Mouse (Mus musculus) v-Abl transformed pro-B cells (cell line): ENCODE data around the gene Proca1.

ENCODE experiments used
- in situ Hi-C, 2 experiments: fragments of 400-800 bp; cut with MboI; formaldehyde crosslinking; loops; one replicate each; pipeline ENCODE4 v1.15.1; 2025; ENCODE audit not compliant: unreplicated experiment in 2 of 2

Gene Proca1

GRCm38 (mm10) chr11:78193113-78193512 lies at the start of gene Proca1:
Proca1 (plus strand) TSS chr11:78193392.
- in situ Hi-C loops: no loop called here

DNA sequence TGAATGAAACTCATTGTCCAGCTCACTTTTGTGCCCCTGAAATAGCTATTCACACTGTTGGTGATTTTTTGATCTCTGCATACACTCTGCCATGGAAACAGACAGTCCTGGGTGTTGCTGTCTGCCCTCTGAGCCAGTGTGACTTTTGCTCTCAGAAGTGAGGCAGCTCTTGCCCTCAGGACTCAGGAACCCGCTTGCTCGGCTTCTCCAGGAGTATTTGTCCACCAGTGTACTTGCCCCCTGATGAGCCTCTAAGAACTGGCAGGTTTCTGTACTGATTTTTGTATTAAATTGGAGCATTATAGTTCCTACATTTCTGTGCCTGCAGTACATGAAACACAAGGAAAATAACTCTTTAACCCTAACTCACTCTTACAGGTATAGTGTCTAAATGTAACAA lies 49.7 kb upstream of the Proca1 start:
- in situ Hi-C loops: no loop called here

DNA sequence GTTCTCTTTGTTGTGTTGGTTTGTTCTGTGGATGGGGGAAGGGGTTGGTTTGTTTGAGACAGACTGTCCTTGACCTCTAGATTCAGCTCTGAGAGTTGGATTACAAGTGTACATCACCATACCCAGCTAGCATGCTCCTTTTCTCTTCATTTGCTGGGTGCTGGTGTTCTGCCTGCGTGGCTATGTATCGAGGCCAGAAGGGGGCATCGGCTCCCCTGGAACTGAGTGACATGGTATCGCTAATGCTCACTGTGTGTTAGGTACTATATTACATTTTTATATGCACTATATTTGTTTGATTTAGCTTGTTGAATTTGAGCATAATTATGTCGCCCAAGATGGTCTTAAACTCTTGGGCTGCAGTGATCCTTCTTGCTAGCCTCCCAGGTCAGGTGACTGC lies 47.0 kb upstream of the Proca1 start:
- in situ Hi-C loops: loop anchor here in 1 of 2 experiments (5.0 kb wide), 1 partner anchor 84 kb away; no protein-coding TSS in a partner anchor

- in situ Hi-C loops: loop anchor here in 1 of 2 experiments (5.0 kb wide), 1 partner anchor 85 kb away; no protein-coding TSS in a partner anchor
Measured at GRCm38 (mm10) chr11:78146707-78147543, 46.3 kb upstream of the Proca1 start.

DNA sequence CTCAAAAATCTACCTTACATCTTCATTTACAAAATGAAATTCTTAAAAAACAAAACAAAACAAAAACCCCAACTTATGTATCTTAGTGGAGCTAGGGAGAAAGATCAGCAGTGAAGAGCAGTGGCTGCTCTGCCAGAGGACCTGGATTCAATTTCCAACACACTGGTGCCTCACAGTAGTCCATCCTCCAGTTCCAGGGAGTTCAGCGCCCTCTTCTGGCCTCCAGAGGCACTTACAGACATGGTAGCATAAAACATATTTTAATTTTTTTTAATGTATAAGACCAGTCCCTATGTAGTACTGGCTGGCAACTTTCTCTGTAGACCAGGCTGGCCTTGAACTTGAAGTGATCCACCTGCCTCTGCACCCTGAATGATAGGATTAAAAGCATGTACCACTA lies 42.0 kb upstream of the Proca1 start:
- in situ Hi-C loops: loop anchor here in 1 of 2 experiments (5.0 kb wide), 1 partner anchor 94 kb away; no protein-coding TSS in a partner anchor

DNA sequence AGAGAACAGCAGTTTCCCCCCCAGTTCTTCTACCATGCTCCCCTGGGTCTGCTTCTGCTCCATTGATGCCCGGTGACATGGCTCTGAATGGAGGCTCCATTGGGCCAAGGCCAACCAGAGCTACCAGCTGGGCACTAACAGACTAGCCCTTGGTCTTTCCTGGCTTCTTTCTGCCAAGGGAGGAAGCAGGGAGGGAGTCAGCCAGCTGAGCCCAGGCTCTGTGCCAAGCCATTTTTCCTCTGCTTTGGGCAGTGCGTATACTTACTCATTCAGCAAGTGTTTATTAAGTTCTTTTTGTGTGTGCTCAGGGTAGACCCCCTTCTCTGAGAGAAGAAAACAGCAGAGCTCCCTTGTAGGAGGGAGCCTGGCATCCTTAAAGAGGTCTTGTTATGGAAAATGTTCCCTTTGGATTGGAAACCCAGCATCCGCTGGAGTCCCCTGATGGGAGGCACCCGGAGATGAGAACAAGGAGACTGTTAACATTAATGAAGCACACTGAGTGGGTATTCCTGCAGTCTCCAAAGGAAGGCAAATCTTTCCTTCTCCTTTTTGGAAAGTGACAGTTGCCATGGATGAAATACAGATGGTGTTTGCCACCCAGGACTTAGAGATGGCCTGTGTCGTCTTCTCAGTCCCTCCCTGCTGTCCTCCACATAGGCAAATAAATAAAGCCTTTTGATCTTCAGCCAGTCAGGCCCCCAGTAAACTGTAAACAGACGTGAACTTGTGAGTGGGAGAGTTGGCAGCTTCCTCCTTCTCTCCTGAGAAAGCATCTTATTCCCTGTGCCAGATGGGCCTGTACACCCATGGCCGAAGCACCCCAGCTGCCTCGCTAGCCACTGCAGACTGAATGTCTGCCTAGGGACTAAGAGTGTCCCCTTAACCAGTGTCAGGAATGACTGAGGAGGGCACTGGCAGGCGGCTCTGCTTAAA lies 40.6 kb upstream of the Proca1 start:
- in situ Hi-C loops: loop anchor here in 1 of 2 experiments (5.0 kb wide), 1 partner anchor 95 kb away; no protein-coding TSS in a partner anchor

GRCm38 (mm10) chr11:78153778-78154177 lies 39.4 kb upstream of the Proca1 start:
- in situ Hi-C loops: loop anchor here in 1 of 2 experiments (5.0 kb wide), 1 partner anchor 96 kb away; no protein-coding TSS in a partner anchor

DNA sequence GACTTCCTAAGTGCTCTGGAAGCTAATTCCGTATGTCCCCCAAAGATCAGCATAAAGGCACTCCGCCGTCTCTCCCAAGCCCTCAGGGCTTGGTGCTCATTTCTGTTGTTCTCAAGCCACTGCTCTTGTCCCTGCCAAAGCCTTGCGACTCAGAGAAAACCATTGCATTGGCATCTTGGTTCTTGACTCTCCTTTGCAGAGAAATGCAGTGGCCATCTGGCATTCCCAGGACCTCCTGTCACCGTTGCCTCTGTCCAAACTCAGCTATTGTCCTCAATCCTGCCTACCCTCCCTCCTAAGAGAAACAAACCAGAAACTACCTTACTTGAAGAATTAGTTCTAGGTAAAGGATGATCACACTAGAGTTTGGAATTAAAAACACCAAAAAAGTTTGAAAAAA lies 37.5 kb upstream of the Proca1 start:
- in situ Hi-C loops: no loop called here

DNA sequence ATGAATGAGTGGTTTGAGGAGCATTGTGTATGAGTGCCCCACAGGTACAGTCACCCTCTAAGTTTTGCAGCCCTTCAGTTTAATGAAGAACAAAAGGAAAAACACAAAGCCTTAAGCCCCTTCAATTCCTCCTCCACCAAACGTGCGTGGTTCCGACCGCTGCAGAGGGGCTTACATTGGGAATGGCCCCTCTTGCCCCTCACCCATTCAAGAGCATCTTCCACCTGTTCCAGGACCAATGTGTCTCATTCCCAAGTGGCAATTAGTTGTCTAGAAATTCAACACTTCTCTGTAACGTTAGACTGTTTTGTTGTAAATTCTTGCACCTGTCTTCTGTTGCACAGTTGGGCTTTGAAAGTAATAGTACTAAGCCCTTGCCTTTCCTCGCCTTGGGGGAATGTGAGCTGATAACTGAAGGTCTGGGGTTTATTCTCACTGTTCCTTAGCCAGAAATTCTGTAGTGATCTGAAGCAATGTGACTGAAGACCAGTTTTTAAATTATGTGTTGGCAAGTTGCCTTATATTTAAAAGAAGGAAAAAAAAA lies 37.0 kb upstream of the Proca1 start:
- in situ Hi-C loops: no loop called here

- in situ Hi-C loops: no loop called here
Measured at GRCm38 (mm10) chr11:78159096-78159495, 34.1 kb upstream of the Proca1 start.

- in situ Hi-C loops: no loop called here
Measured at GRCm38 (mm10) chr11:78159557-78159956, 33.6 kb upstream of the Proca1 start.

DNA sequence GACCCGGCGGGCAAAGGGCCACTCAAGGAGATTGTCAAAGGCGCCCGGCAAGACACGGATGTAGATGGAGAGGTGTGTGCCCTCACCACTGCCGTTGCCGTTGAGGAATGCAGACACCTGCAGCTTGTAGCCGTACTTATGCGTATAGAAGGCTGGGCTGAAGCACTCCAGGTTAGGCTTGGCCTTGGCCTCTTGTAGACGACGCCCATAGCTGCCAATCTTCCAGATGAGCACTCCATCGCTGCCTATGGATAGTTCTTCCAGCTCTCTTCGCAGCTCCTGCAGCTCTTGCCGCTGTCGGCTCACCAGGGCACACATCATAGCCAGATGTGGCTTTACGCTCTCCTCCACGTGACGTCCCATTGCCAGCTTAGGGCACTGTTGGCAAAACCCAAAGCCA lies 33.0 kb upstream of the Proca1 start:
- in situ Hi-C loops: no loop called here

GRCm38 (mm10) chr11:78160675-78161074 lies 32.5 kb upstream of the Proca1 start:
- in situ Hi-C loops: no loop called here

DNA sequence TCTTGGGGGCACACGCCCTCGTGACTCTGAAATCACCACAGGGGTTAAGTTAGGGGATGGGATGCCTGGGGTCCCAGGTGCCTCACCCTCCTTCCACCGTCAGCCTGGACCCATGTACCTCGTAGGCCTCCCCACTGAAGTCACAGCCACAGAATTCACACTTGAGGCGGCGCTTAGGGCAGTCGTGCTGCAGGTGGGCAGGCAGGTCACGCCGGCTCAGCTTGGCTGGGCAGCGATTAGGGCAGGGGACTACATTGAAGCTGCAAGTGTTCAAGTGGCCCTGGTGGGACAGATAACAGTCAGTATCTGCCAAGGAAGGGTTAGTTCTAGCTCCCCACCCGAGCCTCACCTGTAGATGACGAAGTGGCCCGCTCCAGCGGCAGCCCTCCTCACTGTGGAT lies 32.0 kb upstream of the Proca1 start:
- in situ Hi-C loops: no loop called here

GRCm38 (mm10) chr11:78161968-78162367 lies 31.2 kb upstream of the Proca1 start:
- in situ Hi-C loops: no loop called here

- in situ Hi-C loops: no loop called here
Measured at GRCm38 (mm10) chr11:78162504-78162903, 30.7 kb upstream of the Proca1 start.

- in situ Hi-C loops: no loop called here
Measured at GRCm38 (mm10) chr11:78163045-78163444, 30.1 kb upstream of the Proca1 start.

GRCm38 (mm10) chr11:78163681-78164603 lies 29.2 kb upstream of the Proca1 start:
- in situ Hi-C loops: no loop called here

- in situ Hi-C loops: no loop called here
Measured at GRCm38 (mm10) chr11:78164604-78164923, 28.6 kb upstream of the Proca1 start.
